Mouse (Mus musculus) embryonic facial prominence, embryonic 10.5 days (tissue): ENCODE results near the gene Vat1. TPM values are rescaled to one million over a fixed set of nuclear protein-coding genes. Genes with fewer than 3 reads are reported as not detected.

Experiments used
- DNase-seq: peaks from one replicate; pipeline ENCODE4 v3.0.0-alpha.2; 2017; ENCODE audit warnings: low spot score
- H3K27ac ChIP-seq: fragments of 300-500 bp; sonication (generic); replicated peaks from 2 replicates; pipeline ENCODE4 v1.5.1; 2016; ENCODE audit warnings: mild to moderate bottlenecking
- H3K27me3 ChIP-seq: fragments of 300-500 bp; sonication (generic); replicated peaks from 2 replicates; pipeline ENCODE4 v1.6.1; 2016; ENCODE audit warnings: low read depth, mild to moderate bottlenecking; ENCODE audit not compliant: poor library complexity, severe bottlenecking
- H3K36me3 ChIP-seq: fragments of 300-500 bp; sonication (generic); replicated peaks from 2 replicates; pipeline ENCODE4 v1.6.1; 2016; ENCODE audit warnings: mild to moderate bottlenecking, moderate library complexity
- H3K4me1 ChIP-seq: fragments of 300-500 bp; sonication (generic); 2 replicates; pipeline ENCODE4 v1.6.1; 2016
- H3K4me3 ChIP-seq: fragments of 300-500 bp; sonication (generic); 2 replicates; pipeline ENCODE4 v1.5.1; 2016; ENCODE audit warnings: mild to moderate bottlenecking, moderate library complexity
- H3K9me3 ChIP-seq: fragments of 300-500 bp; sonication (generic); 2 replicates; pipeline ENCODE4 v1.6.1; 2016; ENCODE audit warnings: mild to moderate bottlenecking
- WGBS: fragments of 180-500 bp; shearing (Covaris S2); methylation state at CpG from one replicate; pipeline ENCODE4 v1.1.7; 2016; 5-methylcytosine and 5-hydroxymethylcytosine counted together
- polyA plus RNA-seq: library from polyadenylated mRNA; unstranded; fragments of >200 nt; fragmentation: Nextera tagmentation; extraction: Ambion mirVana; gene quantifications from 2 replicates; pipeline ENCODE4 v1.2.1, GENCODE M21; 2016

Vat1 gene
- polyA plus RNA-seq, 1 experiment from 2014 or later, result 21.3 TPM

GRCm38 (mm10) chr11:101431327-101431726, 34.7 kb downstream of the Vat1 start:
- Histone ChIP-seq H3K27me3 (no peaks in the 10 kb centered on the region), H3K4me3 (no peak overlapping the region), H3K4me1 (peaks cover 8% of the 10 kb centered on the region), H3K27ac (no peak overlapping the region), H3K36me3 (peaks cover 69% of the 10 kb centered on the region), H3K9me3 (no peaks in the 10 kb centered on the region)
- DNase-seq, result no peak
- WGBS, result 91% methylated on average over 9 of the region's 9 CpGs

GRCm38 (mm10) chr11:101426165-101426564, 39.9 kb downstream of the Vat1 start:
- DNase-seq, result no peak
- no peaks in the 10 kb centered on the region for H3K9me3 ChIP-seq
- WGBS, result 67% methylated on average over 8 of the region's 8 CpGs
- no peaks in the 10 kb centered on the region for H3K27me3 ChIP-seq
- peaks cover 31% of the 10 kb centered on the region for H3K4me1 ChIP-seq
- H3K27ac ChIP-seq, result no peak overlapping the region
- H3K36me3 ChIP-seq, result peaks cover 21% of the 10 kb centered on the region
- peak overlapping the region; percentile 100 for H3K4me3 ChIP-seq

GRCm38 (mm10) chr11:101424925-101425813, 40.9 kb downstream of the Vat1 start, which contains the start of the genes Rundc1 and Ptges3l:
Rundc1 (plus strand) TSS chr11:101425085.
Ptges3l (minus strand) TSS chr11:101425333.
- DNase-seq, result peak; percentile 99
- H3K9me3 ChIP-seq, result no peaks in the 10 kb centered on the region
- H3K4me1 ChIP-seq, result peaks cover 31% of the 10 kb centered on the region
- under 1% methylated on average over 81 of the region's 81 CpGs for WGBS
- peak within 1 kb of the TSS; percentile 84 for H3K27ac ChIP-seq
- H3K27me3 ChIP-seq, result no peaks in the 10 kb centered on the region
- peaks cover 11% of the 10 kb centered on the region for H3K36me3 ChIP-seq
- H3K4me3 ChIP-seq, result peak within 1 kb of the TSS; percentile 100

DNA sequence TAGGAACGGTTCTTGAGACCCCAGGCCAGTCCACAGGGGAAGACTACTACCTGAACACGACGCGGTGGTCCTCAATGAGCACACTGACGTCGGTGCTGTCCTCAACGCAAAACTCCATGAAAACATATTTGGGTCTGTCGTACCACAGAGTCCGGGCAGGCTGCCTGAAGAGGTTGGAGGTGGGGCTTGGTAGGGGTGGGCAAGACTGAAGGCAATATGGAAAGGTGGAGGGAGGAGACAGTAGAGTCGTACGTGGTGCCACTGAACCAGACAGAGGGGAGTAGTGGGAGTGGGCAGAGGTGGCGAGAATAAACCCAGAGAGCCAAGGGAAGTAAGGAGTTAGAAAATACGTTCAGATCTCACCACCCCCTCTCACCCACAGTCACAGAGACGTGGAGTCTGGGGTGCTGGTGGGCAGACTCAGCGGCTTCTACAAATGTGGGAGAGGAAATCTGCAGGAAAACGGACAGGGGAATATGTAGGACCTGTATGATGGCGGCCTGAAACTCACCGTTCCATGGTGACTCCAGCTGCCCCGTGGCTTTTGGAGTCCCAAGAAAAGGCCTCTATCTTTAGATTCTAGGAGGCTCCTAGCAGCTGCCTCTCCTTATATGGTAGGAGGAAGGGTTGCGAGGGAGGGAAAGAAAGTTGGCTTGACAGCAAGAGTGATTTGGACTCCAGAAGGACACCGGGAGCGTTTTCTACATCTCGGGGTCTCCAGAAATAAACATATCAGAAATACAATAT, 41.8 kb downstream of the Vat1 start, which contains the start of gene Gm27029:
TSS of gene Gm27029 (minus strand) at position 692 of the 747 bp plus-strand sequence.
- peaks cover 31% of the 10 kb centered on the region for H3K4me1 ChIP-seq
- no peaks in the 10 kb centered on the region for H3K9me3 ChIP-seq
- H3K27ac ChIP-seq, result peak within 1 kb of the TSS; percentile 84
- peak within 1 kb of the TSS; percentile 100 for H3K4me3 ChIP-seq
- WGBS, result 5% methylated on average over 23 of the region's 23 CpGs
- DNase-seq, result no peak
- H3K27me3 ChIP-seq, result no peaks in the 10 kb centered on the region
- peaks cover 3% of the 10 kb centered on the region for H3K36me3 ChIP-seq

DNA sequence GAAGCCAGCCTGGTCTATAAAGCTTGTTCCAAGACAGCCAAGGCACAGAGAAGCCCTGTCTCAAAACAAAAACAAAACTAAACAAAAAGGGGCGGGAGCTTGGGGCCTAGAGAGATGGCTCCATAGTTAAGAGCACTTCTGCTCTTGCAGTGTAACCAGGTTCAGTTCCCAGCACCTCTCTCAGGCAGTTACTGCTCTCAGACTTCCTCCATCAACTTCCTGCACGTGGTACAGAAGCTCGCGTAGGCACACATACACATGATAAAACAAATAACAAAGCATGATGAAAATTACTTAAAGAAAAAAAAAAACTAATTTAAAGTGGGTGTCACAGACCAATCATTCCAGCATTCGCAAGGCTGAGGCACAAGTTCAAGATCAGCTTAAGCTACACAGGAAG, 45.9 kb downstream of the Vat1 start:
- H3K4me3 ChIP-seq, result no peak overlapping the region
- H3K27ac ChIP-seq, result no peak overlapping the region
- H3K4me1 ChIP-seq, result peaks cover 22% of the 10 kb centered on the region
- DNase-seq, result no peak
- H3K9me3 ChIP-seq, result no peaks in the 10 kb centered on the region
- no peaks in the 10 kb centered on the region for H3K36me3 ChIP-seq
- WGBS, result 88% methylated on average over 5 of the region's 5 CpGs
- no peaks in the 10 kb centered on the region for H3K27me3 ChIP-seq

- Histone ChIP-seq H3K27me3 (no peaks in the 10 kb centered on the region), H3K4me1 (peaks cover 21% of the 10 kb centered on the region), H3K27ac (no peak overlapping the region), H3K4me3 (no peak overlapping the region), H3K36me3 (peaks cover 3% of the 10 kb centered on the region; the same call in 1 of the 2 replicates), H3K9me3 (no peaks in the 10 kb centered on the region)
- WGBS, result 26% methylated on average over 3 of the region's 3 CpGs
- DNase-seq, result no peak
Observed at GRCm38 (mm10) chr11:101419610-101420009, 46.4 kb downstream of the Vat1 start.

- Histone ChIP-seq H3K36me3 (peaks cover 6% of the 10 kb centered on the region), H3K27me3 (no peaks in the 10 kb centered on the region), H3K4me1 (peaks cover 16% of the 10 kb centered on the region), H3K9me3 (no peaks in the 10 kb centered on the region), H3K4me3 (no peak overlapping the region), H3K27ac (no peak overlapping the region)
- no peak for DNase-seq
- WGBS, result 56% methylated on average over 6 of the region's 6 CpGs
Observed at GRCm38 (mm10) chr11:101418991-101419390, 47.0 kb downstream of the Vat1 start.

DNA sequence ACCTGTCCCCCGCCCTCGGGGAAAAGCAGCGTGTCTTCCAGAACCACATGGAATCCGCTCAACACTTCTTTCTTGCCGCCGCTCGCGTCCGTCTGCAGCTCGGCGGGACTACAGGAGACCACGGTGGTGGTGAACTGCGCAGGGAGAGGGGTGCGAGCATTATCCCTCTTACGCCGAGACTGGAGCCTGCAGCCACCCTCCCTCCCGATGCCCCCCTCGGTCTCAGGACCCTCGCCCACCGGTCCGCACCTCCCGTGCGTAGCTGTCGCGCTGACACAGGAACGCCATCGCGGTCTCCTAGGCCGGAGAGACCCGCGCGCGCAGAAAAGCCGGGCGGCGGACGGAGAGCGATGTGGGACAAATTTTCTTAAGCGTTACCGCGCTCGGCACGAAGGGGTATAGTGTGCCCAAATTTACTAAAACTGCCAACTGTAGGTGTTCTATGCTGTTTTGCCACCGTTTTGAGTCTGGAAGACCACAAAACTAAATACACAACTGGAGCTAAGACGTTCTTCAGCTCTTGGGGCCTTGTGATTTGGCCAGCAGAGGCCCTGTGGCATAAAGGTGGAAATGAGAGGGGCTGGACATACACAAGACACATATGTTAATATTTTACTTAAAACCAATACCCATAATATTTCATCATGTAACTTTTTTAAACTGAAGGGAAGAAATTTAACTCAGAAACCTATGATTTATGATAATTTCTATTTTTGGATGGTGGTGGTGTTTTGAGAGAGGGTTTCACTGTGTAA, 48.8 kb downstream of the Vat1 start, which contains the start of gene Aarsd1:
TSS of gene Aarsd1 (minus strand) at position 515 of the 755 bp plus-strand sequence.
- Histone ChIP-seq H3K9me3 (no peaks in the 10 kb centered on the region), H3K27ac (peak within 1 kb of the TSS; percentile 95)

DNA sequence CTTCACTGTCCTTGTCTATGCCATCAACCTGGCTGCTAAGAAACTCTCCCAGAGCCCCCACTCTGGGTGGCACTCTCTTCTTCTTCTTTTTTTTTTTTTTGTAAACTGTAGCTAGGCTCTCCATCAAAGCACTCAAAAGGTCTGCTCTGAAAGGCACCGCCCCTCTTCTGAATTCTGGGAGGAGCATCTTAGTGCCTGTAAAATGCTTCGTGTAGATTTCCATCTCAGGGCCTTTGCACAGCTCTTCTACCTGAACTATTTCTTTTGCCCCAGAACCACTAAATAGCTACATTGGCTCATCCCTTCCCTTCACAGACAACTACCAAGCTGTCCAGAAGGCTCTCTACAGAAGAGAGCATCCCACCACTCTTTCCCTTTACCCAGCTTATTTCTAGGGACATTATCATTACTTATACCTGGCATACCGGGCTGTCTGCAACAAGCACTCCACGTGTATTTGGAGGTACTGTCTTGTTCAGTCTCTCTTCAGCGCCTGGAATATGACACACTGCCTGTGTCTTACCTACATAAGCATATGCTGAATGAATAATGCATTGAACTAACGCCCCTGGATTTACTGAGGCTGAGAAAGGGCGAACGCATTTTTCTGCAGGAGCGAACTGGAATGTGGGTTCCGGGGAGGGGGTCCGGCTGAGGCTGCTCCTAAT, 49.5 kb downstream of the Vat1 start:
- Histone ChIP-seq H3K4me3 (peak overlapping the region; percentile 76), H3K4me1 (peaks cover 11% of the 10 kb centered on the region), H3K36me3 (peaks cover 30% of the 10 kb centered on the region), H3K9me3 (no peaks in the 10 kb centered on the region), H3K27ac (peak overlapping the region; percentile 95), H3K27me3 (no peaks in the 10 kb centered on the region)
- 2% methylated on average over 11 of the region's 11 CpGs for WGBS
- DNase-seq, result no peak

More for the DNA sequence above, 48.8 kb downstream of the Vat1 start, which contains the start of gene Aarsd1:
- H3K27me3 ChIP-seq, result no peaks in the 10 kb centered on the region
- H3K4me1 ChIP-seq, result peaks cover 11% of the 10 kb centered on the region
- peaks cover 23% of the 10 kb centered on the region for H3K36me3 ChIP-seq
- H3K4me3 ChIP-seq, result peak within 1 kb of the TSS; percentile 76
- WGBS, result under 1% methylated on average over 45 of the region's 45 CpGs
- peak; percentile 91 for DNase-seq

DNA sequence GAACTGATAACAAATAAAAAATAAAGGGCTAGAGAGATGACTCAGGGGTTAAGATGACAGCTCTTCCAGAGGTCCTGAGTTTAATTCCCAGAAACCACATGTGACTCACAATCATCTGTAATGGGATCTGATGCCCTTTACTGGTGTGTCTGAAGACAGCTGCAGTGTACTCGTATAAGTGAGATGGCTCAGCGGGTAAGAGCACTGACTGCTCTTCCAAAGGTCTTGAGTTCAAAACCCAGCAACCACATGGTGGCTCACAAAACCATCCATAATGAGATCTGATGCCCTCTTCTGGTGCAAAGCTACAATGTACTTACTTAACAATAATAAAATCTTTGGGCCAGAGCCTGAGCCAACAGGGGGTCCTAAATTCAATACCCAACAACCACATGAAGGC, 50.7 kb downstream of the Vat1 start:
- Histone ChIP-seq H3K9me3 (no peaks in the 10 kb centered on the region), H3K36me3 (peaks cover 42% of the 10 kb centered on the region), H3K27ac (no peak overlapping the region), H3K27me3 (no peaks in the 10 kb centered on the region), H3K4me3 (no peak overlapping the region), H3K4me1 (peaks cover 11% of the 10 kb centered on the region)
- WGBS, result 89% methylated on average over 2 of the region's 2 CpGs
- no peak for DNase-seq
